Mouse (Mus musculus) forebrain, embryonic 11.5 days (tissue): ENCODE results near the gene S100a6. TPM values are rescaled to one million over a fixed set of nuclear protein-coding genes. Genes with fewer than 3 reads are reported as not detected.

Source experiments
- ATAC-seq: fragments of 200-750 bp; cut with Nextera tagmentation; replicated peaks from 2 replicates; pipeline ENCODE4 v1.8.0; 2017; ENCODE audit warnings: moderate TSS enrichment; ENCODE audit not compliant: low FRiP score
- DNase-seq: peaks from one replicate; pipeline ENCODE4 v3.0.0-alpha.2; 2017; ENCODE audit warnings: low spot score
- H3K27ac ChIP-seq: fragments of 300-500 bp; sonication (generic); 2 replicates; pipeline ENCODE4 v1.5.1; 2014; ENCODE audit warnings: low read depth, low read length
- H3K27me3 ChIP-seq: fragments of 300-500 bp; sonication (generic); 2 replicates; pipeline ENCODE4 v1.6.1; 2014; ENCODE audit warnings: mild to moderate bottlenecking, low read length, mixed read lengths; ENCODE audit not compliant: control insufficient read depth, insufficient read depth
- H3K36me3 ChIP-seq: fragments of 300-500 bp; sonication (generic); 2 replicates; pipeline ENCODE4 v1.6.1; 2014; ENCODE audit warnings: mild to moderate bottlenecking, low read length, moderate library complexity, mixed read lengths; ENCODE audit not compliant: control insufficient read depth, insufficient read depth
- H3K4me1 ChIP-seq: fragments of 300-500 bp; sonication (generic); replicated peaks from 2 replicates; pipeline ENCODE4 v1.6.1; 2014; ENCODE audit warnings: low read length, mixed read lengths; ENCODE audit not compliant: control insufficient read depth, insufficient read depth
- H3K4me2 ChIP-seq: fragments of 300-500 bp; sonication (generic); 2 replicates; pipeline ENCODE4 v1.6.1; 2014; ENCODE audit warnings: low read depth, mild to moderate bottlenecking, low read length, moderate library complexity, mixed read lengths; ENCODE audit not compliant: severe bottlenecking
- H3K4me3 ChIP-seq: fragments of 300-500 bp; sonication (generic); 2 replicates; pipeline ENCODE4 v1.5.1; 2014; ENCODE audit warnings: low read depth, low read length
- H3K9ac ChIP-seq: fragments of 300-500 bp; sonication (generic); 2 replicates; pipeline ENCODE4 v1.6.1; 2014; ENCODE audit warnings: low read length
- H3K9me3 ChIP-seq: fragments of 300-500 bp; sonication (generic); 2 replicates; pipeline ENCODE4 v1.6.1; 2016; ENCODE audit warnings: low read length, mixed read lengths; ENCODE audit not compliant: control insufficient read depth
- WGBS: fragments of 180-500 bp; shearing (Covaris S2); extraction: QIAGEN DNeasy Blood & Tissue Kit; methylation state at CpG from one replicate; pipeline ENCODE4 v1.1.7; 2014; 5-methylcytosine and 5-hydroxymethylcytosine counted together
- polyA plus RNA-seq: library from polyadenylated mRNA; unstranded; fragments of >200 nt; fragmentation: Nextera tagmentation; extraction: Ambion mirVana; gene quantifications from 2 replicates; pipeline ENCODE4 v1.2.1, GENCODE M21; 2014

The S100a6 gene
- polyA plus RNA-seq, 1 experiment from 2014 or later, result 27.0 TPM

- ATAC-seq, result no peak
These were observed 13.8 kb downstream of the S100a6 start for GRCm38 (mm10) chr3:90626266-90627021.

GRCm38 (mm10) chr3:90627366-90627765 lies 14.7 kb downstream of the S100a6 start:
- Histone ChIP-seq H3K36me3 (no peaks in the 10 kb centered on the region), H3K4me2 (no peak overlapping the region), H3K4me3 (no peak overlapping the region), H3K27ac (no peak overlapping the region), H3K4me1 (peaks cover 9% of the 10 kb centered on the region; the same call in 1 of the 2 replicates), H3K9ac (no peak overlapping the region), H3K27me3 (no peaks in the 10 kb centered on the region), H3K9me3 (no peaks in the 10 kb centered on the region)
- no peak for ATAC-seq
- 93% methylated on average over 5 of the region's 5 CpGs for WGBS
- DNase-seq, result peak; percentile 13

More at GRCm38 (mm10) chr3:90626266-90627021, 13.8 kb downstream of the S100a6 start:
- Histone ChIP-seq H3K36me3 (no peaks in the 10 kb centered on the region), H3K27me3 (no peaks in the 10 kb centered on the region), H3K4me2 (no peak overlapping the region), H3K9me3 (no peaks in the 10 kb centered on the region), H3K4me1 (peaks cover 9% of the 10 kb centered on the region; the same call in 1 of the 2 replicates), H3K4me3 (no peak overlapping the region), H3K27ac (no peak overlapping the region), H3K9ac (no peak overlapping the region)
- 81% methylated on average over 9 of the region's 9 CpGs for whole genome bisulfite sequencing
- peak; percentile 25 for DNase-seq

GRCm38 (mm10) chr3:90627807-90628206 lies 15.1 kb downstream of the S100a6 start:
- WGBS, result 67% methylated on average over 4 of the region's 4 CpGs
- DNase-seq, result peak; percentile 19
- H3K9me3 ChIP-seq, result no peaks in the 10 kb centered on the region

GRCm38 (mm10) chr3:90629298-90629697 lies 16.6 kb downstream of the S100a6 start:
- no peak for ATAC-seq
- no peak overlapping the region for H3K4me2 ChIP-seq
- no peaks in the 10 kb centered on the region for H3K36me3 ChIP-seq
- H3K4me1 ChIP-seq, result no peaks in the 10 kb centered on the region; the same call in 1 of the 2 replicates
- 74% methylated on average over 2 of the region's 2 CpGs for WGBS
- H3K27me3 ChIP-seq, result no peaks in the 10 kb centered on the region
- no peak overlapping the region for H3K9ac ChIP-seq
- H3K27ac ChIP-seq, result no peak overlapping the region
- no peaks in the 10 kb centered on the region for H3K9me3 ChIP-seq
- H3K4me3 ChIP-seq, result no peak overlapping the region
- DNase-seq, result peak; percentile 26

More at GRCm38 (mm10) chr3:90627807-90628206, 15.1 kb downstream of the S100a6 start:
- no peak overlapping the region for H3K4me3 ChIP-seq
- H3K27ac ChIP-seq, result no peak overlapping the region
- H3K27me3 ChIP-seq, result no peaks in the 10 kb centered on the region
- no peak overlapping the region for H3K4me2 ChIP-seq
- no peak for ATAC-seq
- peaks cover 9% of the 10 kb centered on the region; the same call in 1 of the 2 replicates for H3K4me1 ChIP-seq
- H3K36me3 ChIP-seq, result no peaks in the 10 kb centered on the region
- no peak overlapping the region for H3K9ac ChIP-seq

GRCm38 (mm10) chr3:90631984-90632383 lies 19.3 kb downstream of the S100a6 start:
- ATAC-seq, result no peak
- Histone ChIP-seq H3K4me2 (no peak overlapping the region), H3K36me3 (no peaks in the 10 kb centered on the region), H3K9me3 (no peaks in the 10 kb centered on the region), H3K4me3 (no peak overlapping the region), H3K27ac (no peak overlapping the region), H3K27me3 (no peaks in the 10 kb centered on the region), H3K4me1 (no peaks in the 10 kb centered on the region), H3K9ac (no peak overlapping the region)
- 79% methylated on average over 2 of the region's 2 CpGs for WGBS
- peak; percentile 6 for DNase-seq

GRCm38 (mm10) chr3:90638511-90639275 lies 26.0 kb downstream of the S100a6 start:
- no peak overlapping the region for H3K9ac ChIP-seq
- whole genome bisulfite sequencing, result 62% methylated on average over 1 of the region's 1 CpGs
- H3K4me3 ChIP-seq, result no peak overlapping the region
- H3K4me2 ChIP-seq, result no peak overlapping the region
- no peaks in the 10 kb centered on the region for H3K36me3 ChIP-seq
- no peaks in the 10 kb centered on the region for H3K9me3 ChIP-seq
- no peaks in the 10 kb centered on the region for H3K4me1 ChIP-seq
- no peaks in the 10 kb centered on the region for H3K27me3 ChIP-seq
- no peak overlapping the region for H3K27ac ChIP-seq
- DNase-seq (no peak), ATAC-seq (no peak)

GRCm38 (mm10) chr3:90639511-90640154 lies 27.0 kb downstream of the S100a6 start:
- Histone ChIP-seq H3K36me3 (no peaks in the 10 kb centered on the region), H3K4me1 (no peaks in the 10 kb centered on the region), H3K9me3 (no peaks in the 10 kb centered on the region), H3K4me3 (no peak overlapping the region), H3K27me3 (no peaks in the 10 kb centered on the region), H3K9ac (no peak overlapping the region), H3K4me2 (no peak overlapping the region), H3K27ac (no peak overlapping the region)
- ATAC-seq, result 0 out of 2 replicates have a peak, but pooled peaks have one; percentile 21
- WGBS, result 52% methylated on average over 7 of the region's 7 CpGs
- DNase-seq, result peak; percentile 70

GRCm38 (mm10) chr3:90640981-90641380 lies 28.3 kb downstream of the S100a6 start:
- no peak overlapping the region for H3K27ac ChIP-seq

More at GRCm38 (mm10) chr3:90640981-90641380, 28.3 kb downstream of the S100a6 start:
- no peaks in the 10 kb centered on the region for H3K27me3 ChIP-seq
- H3K4me1 ChIP-seq, result no peaks in the 10 kb centered on the region
- no peak overlapping the region for H3K4me2 ChIP-seq
- ATAC-seq (no peak), DNase-seq (no peak)
- H3K9me3 ChIP-seq, result no peaks in the 10 kb centered on the region
- WGBS, result 87% methylated on average over 7 of the region's 7 CpGs
- H3K36me3 ChIP-seq, result no peaks in the 10 kb centered on the region
- no peak overlapping the region for H3K4me3 ChIP-seq
- H3K9ac ChIP-seq, result no peak overlapping the region
